Mouse (Mus musculus): Measurements from ENCODE around the gene Erc2. TPM values are rescaled to one million over a fixed set of nuclear protein-coding genes. Genes with fewer than 3 reads are reported as not detected.

The Erc2 gene
- polyA plus RNA-seq, 2 experiments = 0.52 to 0.99 TPM

DNA sequence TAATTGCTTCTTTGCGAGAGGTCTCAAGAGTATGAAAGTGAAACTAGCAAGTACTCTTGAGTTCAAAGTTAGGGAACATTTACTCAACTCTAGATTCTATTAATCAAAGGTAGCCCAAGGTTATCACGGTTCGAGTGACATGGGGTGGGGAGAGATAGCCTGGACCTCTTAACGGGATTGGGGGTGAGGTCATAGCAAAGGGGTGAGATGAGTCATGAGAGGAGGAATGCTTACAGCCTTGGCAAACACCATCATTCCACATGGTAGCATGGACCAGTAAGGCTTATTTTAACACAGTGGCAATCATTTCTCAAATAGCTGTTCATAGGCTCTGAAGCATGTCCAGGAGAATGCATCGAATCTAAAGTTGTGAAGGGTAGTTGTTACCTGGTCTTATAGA, 134.7 kb downstream of the Erc2 start:
- Histone ChIP-seq H3K4me1 (replicated peaks; ENCODE audit: control insufficient read depth in 2 of 2, insufficient read depth in 2 of 2, low read length in 1 of 2) (no peaks in the 10 kb centered on the region), H3K9ac (replicated peaks) (no peak overlapping the region), H3K27me3 (ENCODE audit: control insufficient read depth, insufficient read depth, low read length) (no peaks in the 10 kb centered on the region), H3K9me3 (ENCODE audit: control insufficient read depth, low read length) (no peaks in the 10 kb centered on the region), H3K36me3 (replicated peaks; ENCODE audit: control insufficient read depth, insufficient read depth, low read depth) (no peaks in the 10 kb centered on the region), H3K4me3 (ENCODE audit: insufficient read depth in 1 of 2, low read depth in 2 of 2, low read length in 2 of 2) (no peak overlapping the region), H3K27ac (no peak overlapping the region), H3K4me2 (ENCODE audit: low read depth) (no peak overlapping the region)
- TF ChIP-seq CTCF (IDR thresholded peaks at IDR 0.05; ENCODE audit: low read depth) (no peak), EP300 (IDR thresholded peaks at IDR 0.05; ENCODE audit: low read depth) (no peak)
- no peak for ATAC-seq (ENCODE audit: insufficient read depth)
- no peak for DNase-seq (ENCODE audit: low read depth in 3 of 3, low spot score in 3 of 3)
- 57% methylated on average over 5 of the region's 5 CpGs for WGBS (ENCODE audit: insufficient replicate concordance)

DNA sequence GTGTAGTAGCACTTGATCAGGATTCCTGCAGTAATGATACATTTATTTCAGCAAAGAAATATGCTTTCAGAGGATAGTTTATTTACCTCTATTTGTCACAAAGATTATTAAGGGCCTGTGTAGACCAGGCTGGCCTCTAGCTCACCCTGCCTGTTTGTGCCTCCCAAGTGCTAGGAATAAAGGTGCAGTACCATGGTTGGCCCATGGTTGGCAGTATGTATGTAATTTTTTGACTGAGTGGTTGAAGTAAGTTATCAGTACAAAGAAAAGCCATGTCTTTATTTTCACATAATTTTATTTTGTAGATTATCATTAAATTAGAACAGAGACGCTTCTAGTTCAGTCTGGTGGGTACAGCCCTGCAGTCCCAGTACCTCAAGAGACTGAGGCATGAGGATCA, 136.0 kb downstream of the Erc2 start:
- 51% methylated on average over 1 of the region's 1 CpGs for WGBS (ENCODE audit: insufficient replicate concordance)

DNA sequence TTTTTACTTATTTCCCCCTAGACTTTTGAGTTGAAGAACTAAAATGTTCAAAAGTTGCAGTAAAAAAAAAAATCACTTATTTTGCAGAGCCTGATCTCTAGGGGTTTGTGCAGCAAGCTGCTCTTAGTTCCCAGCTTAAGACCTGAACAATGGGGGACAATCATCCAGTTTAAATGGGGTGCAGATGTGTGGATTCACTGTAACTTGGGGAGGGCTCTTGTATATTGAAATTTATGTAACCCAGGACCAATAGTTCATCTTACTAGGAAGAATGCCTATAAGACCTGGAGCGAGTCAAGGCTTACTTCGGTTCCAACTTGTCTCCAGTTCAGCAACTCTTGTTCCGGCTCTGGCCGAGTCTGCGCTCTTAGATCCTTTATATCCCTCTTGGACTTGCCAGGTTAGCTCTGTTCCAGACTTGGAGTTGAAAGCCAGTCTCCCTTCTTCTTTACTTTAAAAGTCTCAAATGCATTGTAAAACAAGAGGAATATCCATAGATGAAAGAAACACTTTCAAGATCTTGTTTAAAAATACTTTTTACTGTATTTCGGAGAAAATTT, 136.9 kb downstream of the Erc2 start:
- no peak for ATAC-seq (ENCODE audit: insufficient read depth)
- H3K27me3 ChIP-seq (ENCODE audit: control insufficient read depth, insufficient read depth, low read length) = no peaks in the 10 kb centered on the region
- H3K9me3 ChIP-seq (ENCODE audit: control insufficient read depth, low read length) = no peaks in the 10 kb centered on the region
- no peak overlapping the region for H3K4me3 ChIP-seq (ENCODE audit: insufficient read depth in 1 of 2, low read depth in 2 of 2, low read length in 2 of 2)
- no peak for DNase-seq (ENCODE audit: low read depth in 3 of 3, low spot score in 3 of 3)
- H3K9ac ChIP-seq (replicated peaks) = no peak overlapping the region
- no peaks in the 10 kb centered on the region for H3K36me3 ChIP-seq (replicated peaks; ENCODE audit: control insufficient read depth, insufficient read depth, low read depth)
- H3K4me1 ChIP-seq (replicated peaks; ENCODE audit: control insufficient read depth in 2 of 2, insufficient read depth in 2 of 2, low read length in 1 of 2) = no peaks in the 10 kb centered on the region
- no peak overlapping the region for H3K27ac ChIP-seq
- WGBS (ENCODE audit: insufficient replicate concordance) = 82% methylated on average over 6 of the region's 6 CpGs
- TF ChIP-seq CTCF (IDR thresholded peaks at IDR 0.05; ENCODE audit: low read depth) (no peak), EP300 (IDR thresholded peaks at IDR 0.05; ENCODE audit: low read depth) (no peak)
- no peak overlapping the region for H3K4me2 ChIP-seq (ENCODE audit: low read depth)

More for the DNA sequence above, 136.0 kb downstream of the Erc2 start:
- TF ChIP-seq EP300 (IDR thresholded peaks at IDR 0.05; ENCODE audit: low read depth) (no peak), CTCF (IDR thresholded peaks at IDR 0.05; ENCODE audit: low read depth) (no peak)
- Histone ChIP-seq H3K27ac (no peak overlapping the region), H3K4me2 (ENCODE audit: low read depth) (no peak overlapping the region), H3K4me3 (ENCODE audit: insufficient read depth in 1 of 2, low read depth in 2 of 2, low read length in 2 of 2) (no peak overlapping the region), H3K27me3 (ENCODE audit: control insufficient read depth, insufficient read depth, low read length) (no peaks in the 10 kb centered on the region), H3K9me3 (ENCODE audit: control insufficient read depth, low read length) (no peaks in the 10 kb centered on the region), H3K36me3 (replicated peaks; ENCODE audit: control insufficient read depth, insufficient read depth, low read depth) (no peaks in the 10 kb centered on the region), H3K9ac (replicated peaks) (no peak overlapping the region), H3K4me1 (replicated peaks; ENCODE audit: control insufficient read depth in 2 of 2, insufficient read depth in 2 of 2, low read length in 1 of 2) (no peaks in the 10 kb centered on the region)
- no peak for ATAC-seq (ENCODE audit: insufficient read depth)
- DNase-seq (ENCODE audit: low read depth in 3 of 3, low spot score in 3 of 3) = no peak

DNA sequence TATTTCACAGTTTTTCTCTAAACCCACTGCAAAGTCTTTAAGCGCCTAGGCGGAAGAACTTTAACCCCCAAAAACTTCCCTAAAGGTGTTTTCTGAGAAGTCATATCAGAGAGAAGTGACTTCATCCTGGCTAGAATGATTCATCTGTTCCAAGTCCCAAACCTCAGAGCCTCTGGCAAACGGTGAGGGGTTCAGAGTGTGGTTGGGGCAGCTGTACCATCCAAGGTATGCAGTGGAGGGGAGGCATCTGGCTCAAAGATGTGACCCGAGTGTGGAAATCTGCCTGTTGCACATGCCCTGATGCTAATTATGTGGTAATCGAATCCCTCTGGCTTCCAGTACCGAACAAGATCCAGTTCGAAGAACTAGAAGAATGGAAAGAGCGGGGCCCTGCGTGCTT, 137.8 kb downstream of the Erc2 start:
- Histone ChIP-seq H3K4me1 (replicated peaks; ENCODE audit: control insufficient read depth in 2 of 2, insufficient read depth in 2 of 2, low read length in 1 of 2) (no peaks in the 10 kb centered on the region), H3K9me3 (ENCODE audit: control insufficient read depth, low read length) (no peaks in the 10 kb centered on the region), H3K9ac (replicated peaks) (no peak overlapping the region), H3K27ac (no peak overlapping the region), H3K4me3 (ENCODE audit: insufficient read depth in 1 of 2, low read depth in 2 of 2, low read length in 2 of 2) (no peak overlapping the region), H3K36me3 (replicated peaks; ENCODE audit: control insufficient read depth, insufficient read depth, low read depth) (no peaks in the 10 kb centered on the region), H3K4me2 (ENCODE audit: low read depth) (no peak overlapping the region), H3K27me3 (ENCODE audit: control insufficient read depth, insufficient read depth, low read length) (no peaks in the 10 kb centered on the region)
- no peak for ATAC-seq (ENCODE audit: insufficient read depth)
- DNase-seq (ENCODE audit: low read depth in 3 of 3, low spot score in 3 of 3) = no peak
- WGBS (ENCODE audit: insufficient replicate concordance) = 59% methylated on average over 9 of the region's 9 CpGs
- TF ChIP-seq CTCF (IDR thresholded peaks at IDR 0.05; ENCODE audit: low read depth) = no peak
- TF ChIP-seq EP300 (IDR thresholded peaks at IDR 0.05; ENCODE audit: low read depth) = no peak

DNA sequence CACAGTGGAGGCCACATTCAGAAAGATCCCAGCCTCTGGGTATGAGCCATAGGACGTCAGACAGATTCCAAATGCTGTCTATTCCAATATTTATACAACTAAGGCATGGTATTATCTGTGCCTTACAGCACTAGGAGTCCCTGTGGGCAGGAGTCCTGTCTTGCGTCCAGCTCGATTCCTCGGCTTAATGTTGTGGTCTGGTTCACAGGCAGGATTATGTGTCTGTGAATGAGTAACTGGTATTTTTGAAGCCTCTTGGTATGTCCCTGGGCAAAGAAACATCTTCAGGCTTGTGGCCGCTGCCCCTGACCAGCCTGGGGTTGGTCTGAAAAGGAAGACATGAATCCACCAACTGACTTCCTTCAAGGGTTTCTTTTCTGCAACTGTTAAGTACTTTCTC, 153.1 kb downstream of the Erc2 start:
- Histone ChIP-seq H3K9me3 (ENCODE audit: control insufficient read depth, low read length) (no peaks in the 10 kb centered on the region), H3K27ac (no peak overlapping the region), H3K4me2 (ENCODE audit: low read depth) (no peak overlapping the region), H3K27me3 (ENCODE audit: control insufficient read depth, insufficient read depth, low read length) (no peaks in the 10 kb centered on the region), H3K9ac (replicated peaks) (no peak overlapping the region), H3K4me3 (ENCODE audit: insufficient read depth in 1 of 2, low read depth in 2 of 2, low read length in 2 of 2) (no peak overlapping the region), H3K4me1 (replicated peaks; ENCODE audit: control insufficient read depth in 2 of 2, insufficient read depth in 2 of 2, low read length in 1 of 2) (peaks cover 0 to 9% of the 10 kb centered on the region in 2 experiments; a peak in 2 of 4 replicates), H3K36me3 (replicated peaks; ENCODE audit: control insufficient read depth, insufficient read depth, low read depth) (no peaks in the 10 kb centered on the region)
- TF ChIP-seq EP300 (IDR thresholded peaks at IDR 0.05; ENCODE audit: low read depth) (no peak), CTCF (IDR thresholded peaks at IDR 0.05; ENCODE audit: low read depth) (no peak)
- DNase-seq (ENCODE audit: low read depth in 3 of 3, low spot score in 3 of 3) (no peak), ATAC-seq (ENCODE audit: insufficient read depth) (no peak)
- WGBS (ENCODE audit: insufficient replicate concordance) = 45% methylated on average over 5 of the region's 5 CpGs

Measured in liver, embryonic 14.5 days (tissue).